Mouse (Mus musculus): ENCODE measurements around the gene Hoxc9.

GRCm38 (mm10) chr15:102956906-102957305 lies 19.3 kb upstream of the Hoxc9 start:
- no peak for TF ChIP-seq CTCF (IDR thresholded peaks at IDR 0.05; ENCODE audit: borderline replicate concordance, extremely low read depth, insufficient read depth, insufficient read length)
- TF ChIP-seq POLR2A (IDR thresholded peaks at IDR 0.05; ENCODE audit: borderline replicate concordance, extremely low read depth, insufficient read depth, insufficient read length, poor library complexity, severe bottlenecking), result no peak

Data from brain, embryonic 14.5 days (tissue).